Mouse (Mus musculus) myocyte (in vitro differentiated cells): Measurements from ENCODE around the gene Ltbp1. TPM values are rescaled to one million over a fixed set of nuclear protein-coding genes. Genes with fewer than 3 reads are reported as not detected.

Experiments
- H3K27me3 ChIP-seq: one replicate; pipeline ENCODE4 v1.6.1; 2011; ENCODE audit not compliant: control insufficient read depth, insufficient read depth, insufficient read length
- H3K36me3 ChIP-seq: one replicate; pipeline ENCODE4 v1.6.1; 2011; ENCODE audit not compliant: control insufficient read depth, insufficient read depth
- H3K4me2 ChIP-seq: one replicate; pipeline ENCODE4 v1.6.1; 2011; ENCODE audit warnings: low read depth, control low read depth
- H3K4me3 ChIP-seq: one replicate; pipeline ENCODE4 v1.5.1; 2011; ENCODE audit warnings: mild to moderate bottlenecking, control low read depth, moderate library complexity
- H3K79me2 ChIP-seq: one replicate; pipeline ENCODE4 v1.6.1; 2011; ENCODE audit not compliant: control insufficient read depth, insufficient read depth
- H3ac ChIP-seq: one replicate; pipeline ENCODE4 v1.6.1; 2011; ENCODE audit not compliant: control insufficient read depth, insufficient read length
- CEBPB ChIP-seq: IDR thresholded peaks from 2 replicates; pipeline ENCODE4 v1.6.1; 2011; ENCODE audit warnings: mild to moderate bottlenecking, moderate library complexity; ENCODE audit not compliant: poor library complexity, insufficient read depth, severe bottlenecking
- E2F4 ChIP-seq: IDR thresholded peaks from one replicate; pipeline ENCODE4 v1.6.1; 2011; ENCODE audit warnings: mild to moderate bottlenecking, control low read depth, moderate library complexity; ENCODE audit not compliant: insufficient read depth
- MAX ChIP-seq: IDR thresholded peaks from one replicate; pipeline ENCODE4 v1.6.1; 2011; ENCODE audit warnings: low read depth, mild to moderate bottlenecking, control low read depth
- MYOD1 ChIP-seq, 3 experiments: IDR thresholded peaks; one replicate each; pipeline ENCODE4 v1.6.1; 2011; ENCODE audit warnings: control low read depth in 2 of 3, low read depth in 2 of 3, mild to moderate bottlenecking in 2 of 3, moderate library complexity in 1 of 3; ENCODE audit not compliant: insufficient read length in 2 of 3, control insufficient read depth in 1 of 3
- MYOG ChIP-seq, 3 experiments: IDR thresholded peaks; one replicate each; pipeline ENCODE4 v1.6.1; 2011; ENCODE audit warnings: control low read depth in 2 of 3, low read depth in 2 of 3, mild to moderate bottlenecking in 2 of 3; ENCODE audit not compliant: insufficient read length in 2 of 3, control insufficient read depth in 1 of 3, insufficient read depth in 1 of 3
- POLR2A ChIP-seq: IDR thresholded peaks from one replicate; pipeline ENCODE4 v1.6.1; 2011; ENCODE audit warnings: low read depth, mild to moderate bottlenecking, control low read depth, moderate library complexity; ENCODE audit not compliant: insufficient read length
- POLR2AphosphoS2 ChIP-seq: IDR thresholded peaks from one replicate; pipeline ENCODE4 v1.6.1; 2011; ENCODE audit warnings: low read depth, control low read depth; ENCODE audit not compliant: insufficient read length
- REST ChIP-seq: IDR thresholded peaks from one replicate; pipeline ENCODE4 v1.6.1; 2011; ENCODE audit warnings: mild to moderate bottlenecking, control low read depth, moderate library complexity; ENCODE audit not compliant: insufficient read depth, insufficient read length
- SRF ChIP-seq: IDR thresholded peaks from one replicate; pipeline ENCODE4 v1.6.1; 2011; ENCODE audit warnings: low read depth; ENCODE audit not compliant: control insufficient read depth, insufficient read length
- TCF12 ChIP-seq: IDR thresholded peaks from one replicate; pipeline ENCODE4 v1.6.1; 2011; ENCODE audit warnings: mild to moderate bottlenecking, control low read depth; ENCODE audit not compliant: poor library complexity, insufficient read depth, severe bottlenecking
- TCF3 ChIP-seq: IDR thresholded peaks from one replicate; pipeline ENCODE4 v1.6.1; 2011; ENCODE audit warnings: low read depth, control low read depth; ENCODE audit not compliant: insufficient read length
- USF1 ChIP-seq: IDR thresholded peaks from one replicate; pipeline ENCODE4 v1.6.1; 2011; ENCODE audit warnings: low read depth, mild to moderate bottlenecking, control low read depth, moderate library complexity
- polyA plus RNA-seq: library from polyadenylated mRNA; unstranded; fragments of >200 nt; fragmentation: generic; extraction: Trizol; gene quantifications from one replicate; pipeline ENCODE4 v1.2.1, GENCODE M21; 2012; ENCODE audit warnings: missing spikeins

Ltbp1 gene
- polyA plus RNA-seq, 1 experiment: 19.4 TPM

- Histone ChIP-seq H3K27me3 (no peaks in the 10 kb centered on the region), H3ac (no peak overlapping the region), H3K36me3 (peaks cover 3% of the 10 kb centered on the region), H3K4me2 (no peak overlapping the region), H3K79me2 (no peaks in the 10 kb centered on the region), H3K4me3 (no peak overlapping the region)
- TF ChIP-seq MAX (no peak), TCF12 (no peak), SRF (no peak), MYOD1 (IDR thresholded peaks at IDR 0.05; ENCODE audit: control insufficient read depth in 1 of 3, insufficient read length in 2 of 3, low read depth in 2 of 3) (no peak), USF1 (no peak), POLR2AphosphoS2 (no peak), REST (no peak), E2F4 (no peak), POLR2A (no peak), MYOG (IDR thresholded peaks at IDR 0.05; ENCODE audit: control insufficient read depth in 1 of 3, insufficient read depth in 1 of 3, insufficient read length in 2 of 3, low read depth in 2 of 3) (no peak)
These were observed 386.2 kb downstream of the Ltbp1 start for GRCm38 (mm10) chr17:75391429-75392192.

DNA sequence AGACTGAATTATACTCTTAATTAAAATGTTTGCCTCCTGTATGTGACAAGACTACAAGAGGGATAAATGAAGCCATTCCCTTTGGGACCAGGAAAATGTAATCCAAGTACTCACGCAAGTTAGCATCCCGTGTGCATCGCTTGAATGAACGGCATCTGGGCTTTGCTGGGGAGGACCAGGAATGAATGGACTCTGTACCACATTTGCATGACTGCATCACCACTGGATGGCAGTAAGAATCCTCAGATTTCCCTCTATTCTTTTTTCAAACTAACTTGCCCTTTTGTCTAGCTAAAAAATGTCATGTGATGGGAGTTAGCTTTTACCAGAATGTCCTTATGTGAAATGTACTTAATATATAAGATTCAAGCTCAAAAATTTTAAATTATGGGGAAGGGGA, 401.0 kb downstream of the Ltbp1 start:
- no peaks in the 10 kb centered on the region for H3K27me3 ChIP-seq
- TF ChIP-seq MAX: no peak
- TF ChIP-seq TCF12: no peak
- no peak for TF ChIP-seq REST
- no peak for TF ChIP-seq CEBPB
- TF ChIP-seq POLR2AphosphoS2: no peak
- TF ChIP-seq POLR2A: no peak
- no peak for TF ChIP-seq TCF3
- no peak for TF ChIP-seq SRF
- no peak for TF ChIP-seq E2F4
- TF ChIP-seq MYOG (IDR thresholded peaks at IDR 0.05; ENCODE audit: control insufficient read depth in 1 of 3, insufficient read depth in 1 of 3, insufficient read length in 2 of 3, low read depth in 2 of 3): no peak
- no peak for TF ChIP-seq USF1
- no peak for TF ChIP-seq MYOD1 (IDR thresholded peaks at IDR 0.05; ENCODE audit: control insufficient read depth in 1 of 3, insufficient read length in 2 of 3, low read depth in 2 of 3)
- no peak overlapping the region for H3K4me3 ChIP-seq
- H3ac ChIP-seq: no peak overlapping the region
- H3K36me3 ChIP-seq: no peaks in the 10 kb centered on the region
- H3K4me2 ChIP-seq: no peak overlapping the region
- no peaks in the 10 kb centered on the region for H3K79me2 ChIP-seq

- Histone ChIP-seq H3K4me3 (no peak overlapping the region), H3ac (no peak overlapping the region), H3K36me3 (no peaks in the 10 kb centered on the region), H3K4me2 (no peak overlapping the region), H3K27me3 (no peaks in the 10 kb centered on the region), H3K79me2 (no peaks in the 10 kb centered on the region)
- TF ChIP-seq CEBPB (no peak), TCF12 (no peak), POLR2AphosphoS2 (no peak), TCF3 (no peak), MYOG (IDR thresholded peaks at IDR 0.05; ENCODE audit: control insufficient read depth in 1 of 3, insufficient read depth in 1 of 3, insufficient read length in 2 of 3, low read depth in 2 of 3) (no peak), MYOD1 (IDR thresholded peaks at IDR 0.05; ENCODE audit: control insufficient read depth in 1 of 3, insufficient read length in 2 of 3, low read depth in 2 of 3) (no peak), SRF (no peak), USF1 (no peak), POLR2A (no peak), E2F4 (no peak), MAX (no peak), REST (no peak)
These were observed 411.5 kb downstream of the Ltbp1 start for GRCm38 (mm10) chr17:75416861-75417260.

DNA sequence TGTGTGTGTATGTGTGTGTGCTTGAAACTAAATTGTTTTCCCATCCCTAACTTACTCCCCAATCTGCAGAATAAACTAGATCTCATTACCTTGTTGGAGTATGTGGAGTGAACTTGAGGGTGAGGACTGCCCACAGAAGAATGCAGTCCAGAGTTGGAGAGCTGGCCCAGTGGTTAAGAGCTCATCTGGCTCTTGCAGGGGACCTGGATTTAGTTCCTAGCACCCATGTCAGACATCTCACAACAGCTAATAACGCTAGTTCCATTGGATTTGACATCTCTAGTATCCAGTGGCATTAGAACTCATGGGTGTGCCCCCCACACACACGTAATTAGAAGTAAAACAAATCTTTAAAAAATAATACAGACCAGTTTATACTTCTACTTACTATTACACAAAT, 428.8 kb downstream of the Ltbp1 start:
- Histone ChIP-seq H3K27me3 (no peaks in the 10 kb centered on the region), H3K36me3 (no peaks in the 10 kb centered on the region), H3K4me3 (no peak overlapping the region), H3K79me2 (no peaks in the 10 kb centered on the region), H3ac (no peak overlapping the region), H3K4me2 (no peak overlapping the region)
- TF ChIP-seq CEBPB (no peak), POLR2A (no peak), SRF (no peak), MYOD1 (IDR thresholded peaks at IDR 0.05; ENCODE audit: control insufficient read depth in 1 of 3, insufficient read length in 2 of 3, low read depth in 2 of 3) (no peak), USF1 (no peak), E2F4 (no peak), MYOG (IDR thresholded peaks at IDR 0.05; ENCODE audit: control insufficient read depth in 1 of 3, insufficient read depth in 1 of 3, insufficient read length in 2 of 3, low read depth in 2 of 3) (no peak), TCF12 (no peak), TCF3 (no peak), MAX (no peak), REST (no peak), POLR2AphosphoS2 (no peak)
